Mouse (Mus musculus) limb, embryonic 14.5 days (tissue): Measurements from ENCODE around the gene Gm7579. TPM values are rescaled to one million over a fixed set of nuclear protein-coding genes. Genes with fewer than 3 reads are reported as not detected.

Experiments used
- polyA plus RNA-seq, 2 experiments: library from polyadenylated mRNA; depleted of rRNA in 1 of 2; stranded (reverse) in 1 of 2; unstranded in 1 of 2; fragments of >200 nt; fragmentation: Nextera tagmentation in 1 of 2; extraction: Ambion mirVana in 1 of 2; gene quantifications; 2 replicates each; pipeline versions ENCODE4 v1.2.1 to v1.2.3; 2012 to 2014

Gm7579 gene
- polyA plus RNA-seq, 2 experiments = not detected

Other genes with a start within 250 kb of the Gm7579 start
- gene Mob2, start 150.8 kb upstream of the Gm7579 start, polyA plus RNA-seq (2012; rRNA removed) = 55.2 and 56.2 TPM in 2 replicates
- gene Mob2, start 150.8 kb upstream of the Gm7579 start, polyA plus RNA-seq (2014; fragmentation: Nextera tagmentation; extraction: Ambion mirVana) = 73.6 and 76.9 TPM in 2 replicates
- 4.1 and 5.4 TPM in 2 replicates for gene Dusp8, start 116.0 kb upstream of the Gm7579 start, polyA plus RNA-seq (2012; rRNA removed)
- 3.5 TPM in 2 replicates for gene Dusp8, start 116.0 kb upstream of the Gm7579 start, polyA plus RNA-seq (2014; fragmentation: Nextera tagmentation; extraction: Ambion mirVana)
- not detected in 2 replicates for gene Gm45618, start 91.1 kb upstream of the Gm7579 start, polyA plus RNA-seq (2012; rRNA removed)
- gene Gm45618, start 91.1 kb upstream of the Gm7579 start, polyA plus RNA-seq (2014; fragmentation: Nextera tagmentation; extraction: Ambion mirVana) = not detected in 2 replicates
- not detected in 2 replicates for gene Gm39115, start 75.8 kb upstream of the Gm7579 start, polyA plus RNA-seq (2012; rRNA removed)
- gene Gm39115, start 75.8 kb upstream of the Gm7579 start, polyA plus RNA-seq (2014; fragmentation: Nextera tagmentation; extraction: Ambion mirVana) = not detected in 2 replicates
- not detected in 2 replicates for gene Gm45337, start 67.3 kb upstream of the Gm7579 start, polyA plus RNA-seq (2012; rRNA removed)
- gene Gm45337, start 67.3 kb upstream of the Gm7579 start, polyA plus RNA-seq (2014; fragmentation: Nextera tagmentation; extraction: Ambion mirVana) = not detected in 2 replicates
- gene Gm29735, start 54.7 kb upstream of the Gm7579 start, polyA plus RNA-seq (2012; rRNA removed) = not detected in 2 replicates
- not detected in 2 replicates for gene Gm29735, start 54.7 kb upstream of the Gm7579 start, polyA plus RNA-seq (2014; fragmentation: Nextera tagmentation; extraction: Ambion mirVana)
- not detected in 2 replicates for gene Gm4553, start 46.1 kb upstream of the Gm7579 start, polyA plus RNA-seq (2012; rRNA removed)
- gene Gm4553, start 46.1 kb upstream of the Gm7579 start, polyA plus RNA-seq (2014; fragmentation: Nextera tagmentation; extraction: Ambion mirVana) = not detected in 2 replicates
- gene Krtap5-2, start 35.9 kb upstream of the Gm7579 start, polyA plus RNA-seq (2012; rRNA removed) = not detected in 2 replicates
- not detected in 2 replicates for gene Krtap5-2, start 35.9 kb upstream of the Gm7579 start, polyA plus RNA-seq (2014; fragmentation: Nextera tagmentation; extraction: Ambion mirVana)
- gene Gm10153, start 21.5 kb upstream of the Gm7579 start, polyA plus RNA-seq (2012; rRNA removed) = not detected in 2 replicates
- gene Gm10153, start 21.5 kb upstream of the Gm7579 start, polyA plus RNA-seq (2014; fragmentation: Nextera tagmentation; extraction: Ambion mirVana) = not detected in 2 replicates
- not detected in 2 replicates for gene Krtap5-3, start 10.5 kb upstream of the Gm7579 start, polyA plus RNA-seq (2012; rRNA removed)
- not detected in 2 replicates for gene Krtap5-3, start 10.5 kb upstream of the Gm7579 start, polyA plus RNA-seq (2014; fragmentation: Nextera tagmentation; extraction: Ambion mirVana)
- gene Krtap5-5, start 18.1 kb downstream of the Gm7579 start, polyA plus RNA-seq (2012; rRNA removed) = not detected in 2 replicates
- not detected in 2 replicates for gene Krtap5-5, start 18.1 kb downstream of the Gm7579 start, polyA plus RNA-seq (2014; fragmentation: Nextera tagmentation; extraction: Ambion mirVana)
- not detected in 2 replicates for gene Gm40460, start 29.2 kb downstream of the Gm7579 start, polyA plus RNA-seq (2012; rRNA removed)
- gene Gm40460, start 29.2 kb downstream of the Gm7579 start, polyA plus RNA-seq (2014; fragmentation: Nextera tagmentation; extraction: Ambion mirVana) = not detected in 2 replicates
- gene Gm2431, start 46.5 kb downstream of the Gm7579 start, polyA plus RNA-seq (2012; rRNA removed) = not detected in 2 replicates
- gene Gm2431, start 46.5 kb downstream of the Gm7579 start, polyA plus RNA-seq (2014; fragmentation: Nextera tagmentation; extraction: Ambion mirVana) = not detected in 2 replicates
- gene Gm4559, start 62.5 kb downstream of the Gm7579 start, polyA plus RNA-seq (2012; rRNA removed) = 0.28 TPM in 1 of 2 replicates, not detected in the other
- not detected in 2 replicates for gene Gm4559, start 62.5 kb downstream of the Gm7579 start, polyA plus RNA-seq (2014; fragmentation: Nextera tagmentation; extraction: Ambion mirVana)
- gene Krtap5-1, start 85.3 kb downstream of the Gm7579 start, polyA plus RNA-seq (2012; rRNA removed) = not detected in 2 replicates
- not detected in 2 replicates for gene Krtap5-1, start 85.3 kb downstream of the Gm7579 start, polyA plus RNA-seq (2014; fragmentation: Nextera tagmentation; extraction: Ambion mirVana)
- not detected in 2 replicates for gene Krtap5-4, start 91.7 kb downstream of the Gm7579 start, polyA plus RNA-seq (2012; rRNA removed)
- not detected in 2 replicates for gene Krtap5-4, start 91.7 kb downstream of the Gm7579 start, polyA plus RNA-seq (2014; fragmentation: Nextera tagmentation; extraction: Ambion mirVana)
- 2.1 and 2.4 TPM in 2 replicates for gene Ifitm10, start 161.9 kb downstream of the Gm7579 start, polyA plus RNA-seq (2012; rRNA removed)
- gene Ifitm10, start 161.9 kb downstream of the Gm7579 start, polyA plus RNA-seq (2014; fragmentation: Nextera tagmentation; extraction: Ambion mirVana) = 2.0 and 2.5 TPM in 2 replicates
- 0.09 TPM in 1 of 2 replicates, not detected in the other for gene Gm49369, start 170.8 kb downstream of the Gm7579 start, polyA plus RNA-seq (2012; rRNA removed)
- gene Gm49369, start 170.8 kb downstream of the Gm7579 start, polyA plus RNA-seq (2014; fragmentation: Nextera tagmentation; extraction: Ambion mirVana) = not detected in 2 replicates
- gene Ctsd, start 176.2 kb downstream of the Gm7579 start, polyA plus RNA-seq (2012; rRNA removed) = 237 and 274 TPM in 2 replicates
- 334 and 354 TPM in 2 replicates for gene Ctsd, start 176.2 kb downstream of the Gm7579 start, polyA plus RNA-seq (2014; fragmentation: Nextera tagmentation; extraction: Ambion mirVana)
- gene Syt8, start 223.0 kb downstream of the Gm7579 start, polyA plus RNA-seq (2012; rRNA removed) = 4.9 and 7.3 TPM in 2 replicates
- gene Syt8, start 223.0 kb downstream of the Gm7579 start, polyA plus RNA-seq (2014; fragmentation: Nextera tagmentation; extraction: Ambion mirVana) = 1.5 and 2.0 TPM in 2 replicates
- 60.8 and 156 TPM in 2 replicates for gene Tnni2, start 229.9 kb downstream of the Gm7579 start, polyA plus RNA-seq (2012; rRNA removed)
- gene Tnni2, start 229.9 kb downstream of the Gm7579 start, polyA plus RNA-seq (2014; fragmentation: Nextera tagmentation; extraction: Ambion mirVana) = 76.8 and 134 TPM in 2 replicates
- gene Lsp1, start 248.9 kb downstream of the Gm7579 start, polyA plus RNA-seq (2012; rRNA removed) = 102 TPM in 2 replicates
- 45.8 and 48.0 TPM in 2 replicates for gene Lsp1, start 248.9 kb downstream of the Gm7579 start, polyA plus RNA-seq (2014; fragmentation: Nextera tagmentation; extraction: Ambion mirVana)